Mouse (Mus musculus) CD8-positive naive resting alpha-beta T cell, adult 57 days (primary cell): ENCODE data around the gene Smarcd3. TPM values are rescaled to one million over a fixed set of nuclear protein-coding genes. Genes with fewer than 3 reads are reported as not detected.

ENCODE experiments used
- total RNA-seq: library from RNA; stranded (reverse); gene quantifications from one replicate; pipeline ENCODE4 v1.2.4, GENCODE M21; 2023

Smarcd3 gene
- total RNA-seq = not detected

GRCm38 (mm10) chr5:24623986-24624821 lies at the start of gene Smarcd3:
Smarcd3 (minus strand) TSS chr5:24624411.

GRCm38 (mm10) chr5:24586547-24587199 lies 37.5 kb downstream of the Smarcd3 start, which contains the start of gene Chpf2:
Chpf2 (plus strand) TSS chr5:24586741.

GRCm38 (mm10) chr5:24577183-24577929 lies 46.9 kb downstream of the Smarcd3 start, which contains the start of gene Abcf2:
Abcf2 (minus strand) TSS chr5:24577467.

GRCm38 (mm10) chr5:24556709-24557108 lies 67.5 kb downstream of the Smarcd3 start, which contains the start of gene 4931409K22Rik:
4931409K22Rik (minus strand) TSS chr5:24556809.

Other genes starting within 250 kb of the Smarcd3 start
- gene Atg9b, start 232.3 kb downstream of the Smarcd3 start, total RNA-seq = not detected
- gene Abcb8, start 230.7 kb downstream of the Smarcd3 start, total RNA-seq = 19.0 TPM
- gene Asic3, start 211.0 kb downstream of the Smarcd3 start, total RNA-seq = not detected
- 29.1 TPM for gene Cdk5, start 200.9 kb downstream of the Smarcd3 start, total RNA-seq
- 60.0 TPM for gene Slc4a2, start 200.6 kb downstream of the Smarcd3 start, total RNA-seq
- 89.3 TPM for gene Fastk, start 179.1 kb downstream of the Smarcd3 start, total RNA-seq
- gene Tmub1, start 176.6 kb downstream of the Smarcd3 start, total RNA-seq = 21.2 TPM
- 92.4 TPM for gene Agap3, start 172.2 kb downstream of the Smarcd3 start, total RNA-seq
- gene Gbx1, start 97.2 kb downstream of the Smarcd3 start, total RNA-seq = not detected
- gene Asb10, start 83.4 kb downstream of the Smarcd3 start, total RNA-seq = not detected
- gene 4931409K22Rik, start 67.6 kb downstream of the Smarcd3 start, total RNA-seq = not detected
- 41.3 TPM for gene Abcf2, start 46.9 kb downstream of the Smarcd3 start, total RNA-seq
- 37.3 TPM for gene Chpf2, start 37.7 kb downstream of the Smarcd3 start, total RNA-seq
- gene Nub1, start 61.1 kb upstream of the Smarcd3 start, total RNA-seq = 89.6 TPM
- gene Wdr86, start 106.3 kb upstream of the Smarcd3 start, total RNA-seq = not detected
- gene Crygn, start 133.6 kb upstream of the Smarcd3 start, total RNA-seq = not detected
- gene Rheb, start 218.2 kb upstream of the Smarcd3 start, total RNA-seq = 62.2 TPM